Mouse (Mus musculus): ENCODE results near the gene Mettl14.
A peak's percentile ranks its signal among the peaks of the same experiment; 100 is the strongest.

DNA sequence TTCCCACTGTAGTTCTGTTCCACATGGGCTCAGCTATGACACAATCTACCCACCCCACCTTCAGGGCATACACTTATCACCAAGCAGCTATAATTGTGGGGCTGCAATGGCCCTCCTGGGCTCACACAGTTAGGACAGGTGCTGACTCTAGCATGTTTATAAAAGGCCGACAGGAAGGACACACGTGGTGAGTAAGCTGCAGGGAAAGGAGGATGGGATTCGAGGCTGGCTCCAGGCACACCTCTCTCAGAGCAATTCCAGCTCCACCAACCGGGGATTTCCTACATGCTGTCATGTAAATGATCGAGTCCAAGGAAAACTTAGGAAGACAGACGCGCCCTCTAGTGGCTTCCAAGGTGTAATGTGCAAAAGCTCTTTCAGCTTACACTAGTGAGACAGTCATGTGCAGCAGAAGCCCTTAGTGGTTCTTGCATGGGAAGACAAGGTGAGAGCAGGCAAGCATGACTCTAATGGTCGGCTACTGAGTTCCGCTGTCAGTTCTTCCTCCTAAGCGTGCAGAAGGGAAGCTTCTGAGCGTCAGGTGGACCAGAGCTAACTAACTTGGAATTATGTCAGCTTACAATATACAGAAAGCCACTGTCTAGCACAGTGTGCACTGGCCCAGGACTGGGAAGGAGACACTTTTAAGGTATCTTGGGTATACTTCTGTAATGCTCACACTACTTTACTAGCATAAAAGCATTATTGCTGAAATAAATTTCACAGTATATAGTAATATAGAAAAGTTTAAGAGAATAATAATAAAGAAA is 14.0 kb downstream of the Mettl14 start:
- TF ChIP-seq POLR2A (IDR thresholded peaks at IDR 0.05; ENCODE audit: low read depth, low read length) (no peak), CTCF (conservative IDR thresholded peaks at IDR 0.05 in 1 of 2, IDR thresholded peaks at IDR 0.05 in 1 of 2; ENCODE audit: low read depth in 2 of 2, low read length in 2 of 2) (peak; percentile 63 to 67), ELF1 (IDR thresholded peaks at IDR 0.05; ENCODE audit: low read depth, low read length) (no peak), MAZ (IDR thresholded peaks at IDR 0.05; ENCODE audit: low read depth, low read length) (no peak), BHLHE40 (IDR thresholded peaks at IDR 0.05; ENCODE audit: low read depth, low read length) (no peak), ZC3H11A (IDR thresholded peaks at IDR 0.05; ENCODE audit: low read depth, low read length) (no peak), TCF12 (IDR thresholded peaks at IDR 0.05; ENCODE audit: low read depth, low read length) (no peak), E2F4 (IDR thresholded peaks at IDR 0.05; ENCODE audit: insufficient replicate concordance, low read depth, low read length) (no peak), USF2 (conservative IDR thresholded peaks at IDR 0.05; ENCODE audit: low read depth, low read length) (no peak), ZKSCAN1 (IDR thresholded peaks at IDR 0.05; ENCODE audit: borderline replicate concordance, low read depth, low read length) (no peak), IRF4 (IDR thresholded peaks at IDR 0.05; ENCODE audit: low read depth, low read length) (no peak), HCFC1 (IDR thresholded peaks at IDR 0.05; ENCODE audit: low read depth, low read length) (no peak)
